Mouse (Mus musculus): ENCODE data around the gene Pogk. TPM values are rescaled to one million over a fixed set of nuclear protein-coding genes. Genes with fewer than 3 reads are reported as not detected.

Gene Pogk
- polyA plus RNA-seq (2014; fragmentation: Nextera tagmentation; extraction: Ambion mirVana) = 32.2 and 49.0 TPM in 2 replicates

GRCm38 (mm10) chr1:166409701-166410220, at the start of gene Pogk:
TSS of gene Pogk (minus strand) at chr1:166409863.
- peak within 1 kb of the TSS; percentile 73 for H3K4me2 ChIP-seq (ENCODE audit: low read length)
- H3K9me3 ChIP-seq (ENCODE audit: control insufficient read depth, low read length) = no peaks in the 10 kb centered on the region
- peak; percentile 95 for ATAC-seq (ENCODE audit: low FRiP score, low TSS enrichment)
- H3K9ac ChIP-seq (replicated peaks; ENCODE audit: low read length) = peak within 1 kb of the TSS; percentile 90
- peaks cover 28% of the 10 kb centered on the region for H3K36me3 ChIP-seq (ENCODE audit: control insufficient read depth, insufficient read depth, low read length)
- 5% methylated on average over 49 of the region's 49 CpGs for WGBS
- H3K27ac ChIP-seq (replicated peaks; ENCODE audit: low read depth, low read length) = peak within 1 kb of the TSS; percentile 86
- peaks cover 8% of the 10 kb centered on the region for H3K4me1 ChIP-seq (ENCODE audit: control insufficient read depth, insufficient read depth, low read length)
- no peaks in the 10 kb centered on the region for H3K27me3 ChIP-seq (ENCODE audit: control insufficient read depth, insufficient read depth, low read length)
- DNase-seq = peak; percentile 97
- H3K4me3 ChIP-seq (replicated peaks; ENCODE audit: low read depth, low read length) = peak within 1 kb of the TSS; percentile 82

- Histone ChIP-seq H3K4me2 (ENCODE audit: low read length) (no peak overlapping the region), H3K9ac (replicated peaks; ENCODE audit: low read length) (no peak overlapping the region), H3K27ac (replicated peaks; ENCODE audit: low read depth, low read length) (no peak overlapping the region), H3K27me3 (ENCODE audit: control insufficient read depth, insufficient read depth, low read length) (no peaks in the 10 kb centered on the region), H3K36me3 (ENCODE audit: control insufficient read depth, insufficient read depth, low read length) (no peaks in the 10 kb centered on the region), H3K9me3 (ENCODE audit: control insufficient read depth, low read length) (no peaks in the 10 kb centered on the region), H3K4me3 (replicated peaks; ENCODE audit: low read depth, low read length) (no peak overlapping the region), H3K4me1 (ENCODE audit: control insufficient read depth, insufficient read depth, low read length) (no peaks in the 10 kb centered on the region)
- ATAC-seq (ENCODE audit: low FRiP score, low TSS enrichment) = no peak
- DNase-seq = no peak
- WGBS = 91% methylated on average over 3 of the region's 3 CpGs
These were observed 32.3 kb upstream of the Pogk start for GRCm38 (mm10) chr1:166441992-166442391.

- no peak overlapping the region for H3K4me2 ChIP-seq (ENCODE audit: low read length)
- H3K36me3 ChIP-seq (ENCODE audit: control insufficient read depth, insufficient read depth, low read length) = no peaks in the 10 kb centered on the region
- no peaks in the 10 kb centered on the region for H3K27me3 ChIP-seq (ENCODE audit: control insufficient read depth, insufficient read depth, low read length)
- 78% methylated on average over 6 of the region's 6 CpGs for WGBS
- ATAC-seq (ENCODE audit: low FRiP score, low TSS enrichment) = no peak
- no peaks in the 10 kb centered on the region for H3K4me1 ChIP-seq (ENCODE audit: control insufficient read depth, insufficient read depth, low read length)
- no peak overlapping the region for H3K4me3 ChIP-seq (replicated peaks; ENCODE audit: low read depth, low read length)
- H3K9ac ChIP-seq (replicated peaks; ENCODE audit: low read length) = no peak overlapping the region
- no peak for DNase-seq
- no peak overlapping the region for H3K27ac ChIP-seq (replicated peaks; ENCODE audit: low read depth, low read length)
- H3K9me3 ChIP-seq (ENCODE audit: control insufficient read depth, low read length) = no peaks in the 10 kb centered on the region
These were observed 29.8 kb upstream of the Pogk start for GRCm38 (mm10) chr1:166439426-166439825.

- no peaks in the 10 kb centered on the region for H3K36me3 ChIP-seq (ENCODE audit: control insufficient read depth, insufficient read depth, low read length)
- 64% methylated on average over 10 of the region's 10 CpGs for WGBS
- no peaks in the 10 kb centered on the region for H3K9me3 ChIP-seq (ENCODE audit: control insufficient read depth, low read length)
- no peak overlapping the region for H3K27ac ChIP-seq (replicated peaks; ENCODE audit: low read depth, low read length)
- H3K9ac ChIP-seq (replicated peaks; ENCODE audit: low read length) = no peak overlapping the region
- no peak overlapping the region for H3K4me2 ChIP-seq (ENCODE audit: low read length)
- no peak overlapping the region for H3K4me3 ChIP-seq (replicated peaks; ENCODE audit: low read depth, low read length)
- no peaks in the 10 kb centered on the region for H3K27me3 ChIP-seq (ENCODE audit: control insufficient read depth, insufficient read depth, low read length)
- ATAC-seq (ENCODE audit: low FRiP score, low TSS enrichment) = no peak
- H3K4me1 ChIP-seq (ENCODE audit: control insufficient read depth, insufficient read depth, low read length) = no peaks in the 10 kb centered on the region
- DNase-seq = peak; percentile 17
These were observed 20.3 kb upstream of the Pogk start for GRCm38 (mm10) chr1:166429809-166430431.

GRCm38 (mm10) chr1:166429053-166429452, 19.4 kb upstream of the Pogk start:
- Histone ChIP-seq H3K9ac (replicated peaks; ENCODE audit: low read length) (no peak overlapping the region), H3K36me3 (ENCODE audit: control insufficient read depth, insufficient read depth, low read length) (no peaks in the 10 kb centered on the region), H3K27ac (replicated peaks; ENCODE audit: low read depth, low read length) (no peak overlapping the region), H3K4me1 (ENCODE audit: control insufficient read depth, insufficient read depth, low read length) (no peaks in the 10 kb centered on the region), H3K9me3 (ENCODE audit: control insufficient read depth, low read length) (no peaks in the 10 kb centered on the region), H3K4me3 (replicated peaks; ENCODE audit: low read depth, low read length) (no peak overlapping the region), H3K27me3 (ENCODE audit: control insufficient read depth, insufficient read depth, low read length) (no peaks in the 10 kb centered on the region), H3K4me2 (ENCODE audit: low read length) (no peak overlapping the region)
- peak; percentile 82 for DNase-seq
- no peak for ATAC-seq (ENCODE audit: low FRiP score, low TSS enrichment)
- WGBS = 74% methylated on average over 3 of the region's 3 CpGs

GRCm38 (mm10) chr1:166412266-166412665, 2.6 kb upstream of the Pogk start:
- 89% methylated on average over 3 of the region's 3 CpGs for WGBS
- DNase-seq = no peak
- Histone ChIP-seq H3K27me3 (ENCODE audit: control insufficient read depth, insufficient read depth, low read length) (no peaks in the 10 kb centered on the region), H3K4me2 (ENCODE audit: low read length) (no peak overlapping the region), H3K36me3 (ENCODE audit: control insufficient read depth, insufficient read depth, low read length) (peaks cover 5% of the 10 kb centered on the region), H3K9me3 (ENCODE audit: control insufficient read depth, low read length) (no peaks in the 10 kb centered on the region), H3K4me3 (replicated peaks; ENCODE audit: low read depth, low read length) (no peak overlapping the region), H3K9ac (replicated peaks; ENCODE audit: low read length) (no peak overlapping the region), H3K4me1 (ENCODE audit: control insufficient read depth, insufficient read depth, low read length) (peaks cover 8% of the 10 kb centered on the region), H3K27ac (replicated peaks; ENCODE audit: low read depth, low read length) (no peak overlapping the region)
- ATAC-seq (ENCODE audit: low FRiP score, low TSS enrichment) = no peak

- no peaks in the 10 kb centered on the region for H3K9me3 ChIP-seq (ENCODE audit: control insufficient read depth, low read length)
- H3K4me2 ChIP-seq (ENCODE audit: low read length) = no peak overlapping the region
- H3K27me3 ChIP-seq (ENCODE audit: control insufficient read depth, insufficient read depth, low read length) = no peaks in the 10 kb centered on the region
- no peak overlapping the region for H3K27ac ChIP-seq (replicated peaks; ENCODE audit: low read depth, low read length)
- DNase-seq = no peak
- H3K36me3 ChIP-seq (ENCODE audit: control insufficient read depth, insufficient read depth, low read length) = peaks cover 11% of the 10 kb centered on the region
- H3K9ac ChIP-seq (replicated peaks; ENCODE audit: low read length) = no peak overlapping the region
- no peak for ATAC-seq (ENCODE audit: low FRiP score, low TSS enrichment)
- peaks cover 8% of the 10 kb centered on the region for H3K4me1 ChIP-seq (ENCODE audit: control insufficient read depth, insufficient read depth, low read length)
- 100% methylated on average over 1 of the region's 1 CpGs for WGBS
- no peak overlapping the region for H3K4me3 ChIP-seq (replicated peaks; ENCODE audit: low read depth, low read length)
These were observed 1.9 kb upstream of the Pogk start for GRCm38 (mm10) chr1:166411541-166411940.

GRCm38 (mm10) chr1:166409177-166409700, 424 bp downstream of the Pogk start:
- peak overlapping the region; percentile 86 for H3K27ac ChIP-seq (replicated peaks; ENCODE audit: low read depth, low read length)
- ATAC-seq (ENCODE audit: low FRiP score, low TSS enrichment) = peak; percentile 40
- H3K4me2 ChIP-seq (ENCODE audit: low read length) = peak overlapping the region; percentile 73
- H3K9me3 ChIP-seq (ENCODE audit: control insufficient read depth, low read length) = no peaks in the 10 kb centered on the region
- DNase-seq = peak; percentile 46
- H3K27me3 ChIP-seq (ENCODE audit: control insufficient read depth, insufficient read depth, low read length) = no peaks in the 10 kb centered on the region
- WGBS = under 1% methylated on average over 43 of the region's 45 CpGs
- peaks cover 32% of the 10 kb centered on the region for H3K36me3 ChIP-seq (ENCODE audit: control insufficient read depth, insufficient read depth, low read length)
- peaks cover 8% of the 10 kb centered on the region for H3K4me1 ChIP-seq (ENCODE audit: control insufficient read depth, insufficient read depth, low read length)
- peak overlapping the region; percentile 90 for H3K9ac ChIP-seq (replicated peaks; ENCODE audit: low read length)
- H3K4me3 ChIP-seq (replicated peaks; ENCODE audit: low read depth, low read length) = peak overlapping the region; percentile 82

GRCm38 (mm10) chr1:166403846-166404245, 5.8 kb downstream of the Pogk start:
- Histone ChIP-seq H3K9me3 (ENCODE audit: control insufficient read depth, low read length) (no peaks in the 10 kb centered on the region), H3K9ac (replicated peaks; ENCODE audit: low read length) (no peak overlapping the region), H3K4me3 (replicated peaks; ENCODE audit: low read depth, low read length) (no peak overlapping the region), H3K4me2 (ENCODE audit: low read length) (no peak overlapping the region), H3K36me3 (ENCODE audit: control insufficient read depth, insufficient read depth, low read length) (peaks cover 79% of the 10 kb centered on the region), H3K4me1 (ENCODE audit: control insufficient read depth, insufficient read depth, low read length) (peaks cover 8% of the 10 kb centered on the region), H3K27me3 (ENCODE audit: control insufficient read depth, insufficient read depth, low read length) (no peaks in the 10 kb centered on the region), H3K27ac (replicated peaks; ENCODE audit: low read depth, low read length) (no peak overlapping the region)
- ATAC-seq (ENCODE audit: low FRiP score, low TSS enrichment) (no peak), DNase-seq (no peak)
- WGBS = 97% methylated on average over 3 of the region's 3 CpGs
